Mouse (Mus musculus) embryo, embryonic 9.5 days (tissue): ENCODE measurements around the gene Dock6.
"Not testable (repeated sequence)": the region's sequence is repeated elsewhere in the genome, so short reads cannot be mapped to it uniquely, and the experiment has no call there.

Source experiments
- DNase-seq: peaks from one replicate; pipeline ENCODE4 v3.0.0-alpha.2; 2017; ENCODE audit errors: extremely low spot score

The Dock6 gene

DNA sequence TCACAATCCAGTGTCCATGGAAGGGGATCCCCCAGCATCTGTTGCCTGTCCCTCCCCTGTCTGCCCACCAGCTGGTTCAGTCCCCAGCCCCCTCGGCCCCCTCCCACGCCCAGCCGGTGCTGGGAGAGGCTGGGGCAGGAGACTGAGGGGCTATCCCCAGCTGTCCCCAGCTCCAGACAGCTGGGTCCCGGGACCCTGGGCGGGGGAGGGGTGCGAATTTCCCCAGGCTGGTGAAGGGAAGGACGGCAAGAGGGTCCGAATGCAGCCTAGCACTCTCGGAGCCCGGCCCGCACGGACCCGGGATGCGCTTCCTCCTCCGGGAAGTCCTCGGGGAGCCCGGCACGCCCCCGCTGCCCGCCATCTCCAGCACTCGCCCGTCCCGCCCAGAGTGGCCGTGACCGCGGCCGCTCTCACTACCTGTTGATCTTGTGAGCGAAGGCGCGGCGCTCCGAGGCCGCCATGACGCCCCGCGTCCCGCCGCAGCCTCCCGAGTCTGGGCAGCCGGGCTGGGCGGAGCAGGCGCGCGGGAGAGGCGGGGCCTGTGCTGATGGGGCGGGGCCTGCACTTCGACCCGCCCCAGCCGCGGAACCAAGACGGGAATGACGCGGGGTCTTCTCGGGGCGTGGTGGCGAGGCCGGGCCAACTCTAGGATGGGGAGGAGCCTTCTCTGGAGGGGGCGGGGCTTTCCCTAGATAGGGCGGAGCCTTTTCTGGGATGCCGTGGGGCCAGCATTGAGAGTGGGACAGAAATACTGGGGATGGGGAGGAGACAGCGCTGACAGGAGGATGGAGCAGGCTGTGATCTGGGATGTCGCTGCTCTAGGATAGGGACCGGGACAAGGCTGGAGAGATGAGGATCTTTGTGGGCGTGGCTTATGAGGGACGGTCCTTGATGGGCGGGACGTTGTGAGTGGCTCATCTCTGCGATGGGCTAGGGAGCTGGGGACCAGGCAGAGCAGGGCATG, at the start of gene Dock6:
Dock6 (minus strand) TSS at position 508 of the 964 bp plus-strand sequence.
- peak; percentile 94 for DNase-seq

DNA sequence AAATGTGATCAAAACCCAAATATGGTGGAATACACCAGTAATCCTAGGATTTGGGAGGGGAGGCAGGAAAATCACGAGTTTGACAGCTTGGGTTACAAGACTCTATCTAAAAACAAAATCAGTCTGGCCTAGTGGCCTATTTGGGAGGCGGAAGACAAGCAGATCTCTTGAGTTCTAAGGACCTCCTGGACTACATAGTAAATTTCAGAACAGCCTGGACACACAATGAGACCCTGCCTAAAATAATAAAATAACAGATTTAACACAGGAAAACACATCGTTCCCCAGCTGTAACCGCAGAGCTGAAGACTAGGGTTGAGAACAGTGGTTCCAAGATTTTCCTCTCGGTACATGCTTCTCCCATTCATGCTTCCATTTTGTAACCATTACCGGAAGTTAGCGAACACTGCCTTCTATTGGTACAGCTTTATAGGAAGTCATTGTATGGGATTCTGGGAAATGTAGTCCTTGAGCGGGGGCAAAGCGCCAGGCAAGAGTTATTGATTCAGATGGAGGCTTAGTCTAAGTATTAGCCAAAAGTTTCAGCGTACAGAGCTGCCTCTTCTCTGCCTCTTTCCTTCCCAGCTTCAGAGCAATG, 48.9 kb upstream of the Dock6 start:
- DNase-seq = peak; percentile 76

DNA sequence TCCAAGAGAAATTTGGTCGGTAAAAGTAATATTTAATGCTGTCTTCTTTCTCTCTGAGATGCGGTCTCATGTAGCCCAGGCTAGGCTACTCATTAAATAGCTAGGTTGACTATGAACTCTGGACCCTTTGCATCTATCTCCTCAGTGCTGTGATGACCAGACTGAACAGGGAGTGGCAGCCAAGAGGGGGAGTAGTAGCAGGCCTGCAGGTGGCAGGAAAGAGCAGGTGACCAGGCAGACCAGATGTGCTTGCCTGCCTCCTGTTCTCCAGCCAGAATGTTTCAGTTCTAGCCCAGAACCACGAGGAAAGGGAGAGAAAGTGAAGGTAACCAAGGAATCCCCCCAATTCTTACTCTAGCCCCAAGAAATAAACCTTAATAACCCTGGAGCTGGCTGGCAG, 36.8 kb upstream of the Dock6 start:
- no peak for DNase-seq

DNA sequence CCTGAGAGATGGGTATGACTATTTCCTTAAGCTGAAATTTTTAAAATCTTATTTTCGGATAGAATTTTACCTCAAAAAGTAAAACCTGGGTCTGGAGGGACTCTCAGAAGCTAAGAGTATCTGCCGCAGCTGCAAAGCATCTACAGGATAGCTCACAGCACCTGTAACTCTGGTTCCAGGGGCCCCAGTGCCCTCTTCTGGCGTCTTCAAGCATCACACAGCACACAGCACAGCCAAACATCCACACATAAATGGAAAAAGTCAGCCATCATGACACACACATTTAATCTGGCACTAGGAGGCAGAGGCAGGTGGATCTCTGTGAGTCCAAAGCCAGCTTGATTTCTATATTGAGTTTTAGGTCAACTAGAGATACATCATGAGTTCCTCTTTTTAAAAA, 24.2 kb upstream of the Dock6 start:
- DNase-seq = no peak

DNA sequence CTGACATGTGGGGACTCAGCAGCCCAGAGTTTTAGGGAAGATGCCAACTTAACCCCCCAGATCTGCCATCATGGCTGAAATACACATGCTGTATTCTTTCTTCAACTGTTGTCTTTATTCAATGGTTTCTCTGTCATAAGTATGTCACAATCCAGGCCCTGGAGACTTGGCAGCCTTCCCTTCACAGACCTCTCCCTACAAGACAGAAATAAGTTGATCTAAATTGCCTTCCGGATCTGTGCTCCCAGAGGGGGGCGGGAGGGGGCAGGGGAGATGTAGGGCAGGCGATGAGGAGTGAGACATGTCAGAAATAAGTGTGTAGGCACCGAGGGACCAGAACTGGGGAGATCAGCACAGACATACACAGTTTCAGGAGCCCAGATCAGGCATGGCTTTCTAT, 19.8 kb upstream of the Dock6 start:
- no peak for DNase-seq

DNA sequence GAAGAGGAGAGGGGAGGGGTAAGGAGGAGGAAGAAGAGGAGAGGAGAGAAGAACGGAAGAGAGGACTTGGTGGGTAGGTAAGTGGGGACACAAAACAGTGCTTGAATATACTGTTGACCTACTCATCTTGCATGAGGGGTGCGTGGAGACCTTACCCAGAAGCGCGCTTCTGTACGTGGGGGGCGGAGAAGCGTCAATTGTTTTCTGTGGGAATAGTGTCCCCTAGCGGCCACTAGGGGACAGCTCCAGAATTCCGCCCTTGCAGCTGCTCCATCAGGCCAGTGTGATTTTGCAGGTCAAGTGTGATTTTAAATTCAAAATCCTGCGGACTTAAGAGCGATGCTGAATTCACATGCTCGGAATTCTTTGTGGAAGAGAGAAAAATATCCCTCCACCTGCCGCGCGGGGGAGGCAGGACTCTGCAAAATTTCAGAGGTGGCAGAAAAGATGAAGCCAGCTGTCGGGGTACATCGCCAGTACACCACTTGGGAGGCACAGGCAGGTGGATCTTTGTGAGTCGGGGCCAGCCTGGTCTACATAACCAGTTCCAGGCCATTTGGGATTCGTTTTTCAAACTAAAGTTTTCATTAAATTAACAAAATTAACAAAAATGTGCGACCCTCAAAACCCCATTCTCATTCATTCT, 18.6 kb upstream of the Dock6 start:
- DNase-seq = peak; percentile 52

DNA sequence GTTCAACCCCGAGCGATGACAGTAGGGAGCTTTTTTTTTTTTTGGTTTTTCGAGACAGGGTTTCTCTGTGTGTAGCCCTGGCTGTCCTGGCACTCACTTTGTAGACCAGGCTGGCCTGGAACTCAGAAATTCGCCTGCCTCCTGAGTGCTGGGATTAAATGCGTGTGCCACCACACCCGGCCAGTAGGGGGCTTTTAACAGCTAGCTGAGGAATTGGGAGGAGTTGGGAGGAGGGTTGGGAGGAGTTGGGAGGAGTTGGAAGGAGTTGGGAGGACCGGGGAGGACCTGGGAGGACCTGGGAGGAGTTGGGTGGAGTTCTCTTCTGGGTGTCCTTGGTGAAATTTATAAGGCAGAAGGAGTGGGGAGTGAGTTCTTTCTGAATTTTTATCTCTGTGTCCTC, 16.9 kb upstream of the Dock6 start:
- DNase-seq = not testable (repeated sequence)

DNA sequence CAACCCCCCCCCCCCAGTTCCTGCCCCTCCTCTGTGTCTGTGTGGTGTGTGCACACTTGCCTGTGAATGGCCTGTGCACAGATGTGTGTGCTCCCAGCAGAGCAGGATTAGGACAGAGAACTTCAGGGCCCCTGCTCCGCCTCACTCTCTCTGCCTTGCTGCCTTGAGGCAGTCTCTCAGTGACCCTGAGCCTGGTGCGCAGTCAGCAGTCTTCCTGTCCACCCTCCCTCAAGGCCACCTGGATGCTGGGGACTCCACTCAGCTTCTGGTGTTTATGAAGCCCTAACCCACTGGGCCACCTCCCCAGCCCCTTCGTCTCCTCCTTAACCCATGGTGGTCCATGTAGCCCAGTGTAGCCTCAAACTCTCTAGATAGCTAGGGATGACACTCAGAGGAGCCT, 15.3 kb upstream of the Dock6 start:
- DNase-seq = no peak

DNA sequence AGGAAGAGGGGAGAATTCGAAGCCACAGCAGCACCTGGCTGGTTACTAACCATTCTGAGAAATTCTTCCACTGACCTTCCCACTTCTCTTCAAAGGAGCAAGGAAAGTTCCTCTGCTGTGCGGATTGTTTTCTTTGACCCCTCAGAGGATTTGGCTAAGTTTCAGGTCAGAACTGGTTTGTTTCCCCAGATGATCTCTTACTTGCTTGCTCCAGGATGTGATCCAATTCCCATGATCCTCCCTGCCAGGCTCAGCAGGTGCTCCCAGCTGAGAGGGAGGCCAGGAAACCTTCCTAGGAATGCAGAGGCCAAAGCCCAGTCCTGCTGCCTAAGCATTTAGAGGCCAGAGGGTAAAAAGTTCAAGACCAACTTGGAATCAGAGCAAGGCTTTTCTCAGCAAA, 14.2 kb upstream of the Dock6 start:
- no peak for DNase-seq

DNA sequence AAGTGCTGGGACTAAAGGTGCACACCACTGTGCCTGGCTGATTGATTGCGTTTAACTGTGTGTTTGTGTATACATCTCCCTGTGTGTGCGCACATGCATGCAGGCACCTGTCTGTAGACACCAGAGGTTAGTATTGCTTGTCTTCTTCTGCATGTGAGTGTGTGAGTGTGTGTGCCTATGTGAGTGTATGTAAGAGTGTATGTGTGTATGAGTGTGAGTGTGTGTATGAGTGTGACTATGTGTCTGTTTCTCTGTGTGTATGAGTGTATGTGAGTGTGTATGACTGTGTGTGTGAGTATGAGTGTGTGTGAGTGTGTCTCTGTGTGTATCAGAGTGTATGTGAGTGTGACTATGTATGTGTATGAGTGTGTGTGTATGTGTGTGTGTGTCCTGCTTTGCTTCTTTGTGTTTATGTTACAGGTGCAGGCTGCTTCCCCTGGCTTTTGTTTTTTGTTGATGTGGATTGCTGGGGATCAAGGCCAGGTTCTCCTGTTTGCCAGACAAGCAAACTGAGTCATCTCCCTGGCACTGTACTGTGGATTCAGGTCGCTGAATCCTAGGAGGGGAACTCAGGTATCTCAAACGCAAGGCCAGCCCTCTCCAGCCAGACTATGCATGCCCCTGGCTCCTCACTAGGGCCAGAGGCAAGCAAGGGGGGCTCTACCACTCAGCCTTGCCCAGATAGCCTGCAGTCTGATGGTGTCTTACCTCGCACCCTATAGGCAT, 13.4 kb upstream of the Dock6 start:
- DNase-seq = no peak

DNA sequence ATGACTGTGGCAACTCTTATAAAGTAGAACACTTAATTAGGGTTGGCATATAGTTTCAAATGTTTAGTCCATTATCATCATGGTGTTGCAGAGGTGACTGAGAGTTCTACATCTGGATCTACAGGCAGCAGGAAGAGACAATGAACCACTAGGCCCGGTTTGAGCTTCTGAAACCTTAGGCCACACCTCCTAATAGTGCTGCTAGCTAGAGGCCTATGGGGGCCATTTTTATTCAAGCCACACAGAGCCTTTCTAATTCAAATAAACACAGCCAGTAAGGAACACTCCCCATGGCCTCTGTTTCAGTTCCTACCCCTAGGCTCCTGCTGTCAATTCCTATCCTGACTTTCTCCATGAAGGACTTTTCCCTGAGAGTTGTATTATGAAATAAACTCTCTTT, 9.7 kb upstream of the Dock6 start:
- DNase-seq = no peak

DNA sequence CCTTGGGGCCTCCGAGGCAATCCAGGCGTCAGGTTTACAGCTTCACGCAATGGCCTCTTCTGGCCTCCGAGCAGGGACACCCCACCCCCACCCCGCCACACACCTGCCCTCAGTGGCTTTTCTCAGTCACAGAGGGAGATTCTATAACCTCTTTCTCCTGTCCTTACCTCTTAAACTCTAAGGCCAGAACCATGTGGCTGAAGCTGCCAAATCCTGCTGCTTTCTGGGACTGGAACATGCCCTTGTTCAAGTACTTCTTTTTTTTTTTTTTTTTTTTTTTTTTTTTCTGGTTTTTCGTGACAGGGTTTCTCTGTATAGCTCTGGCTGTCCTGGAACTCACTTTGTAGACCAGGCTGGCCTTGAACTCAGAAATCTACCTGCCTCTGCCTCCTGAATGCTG, 7.9 kb upstream of the Dock6 start:
- DNase-seq = not testable (repeated sequence)

DNA sequence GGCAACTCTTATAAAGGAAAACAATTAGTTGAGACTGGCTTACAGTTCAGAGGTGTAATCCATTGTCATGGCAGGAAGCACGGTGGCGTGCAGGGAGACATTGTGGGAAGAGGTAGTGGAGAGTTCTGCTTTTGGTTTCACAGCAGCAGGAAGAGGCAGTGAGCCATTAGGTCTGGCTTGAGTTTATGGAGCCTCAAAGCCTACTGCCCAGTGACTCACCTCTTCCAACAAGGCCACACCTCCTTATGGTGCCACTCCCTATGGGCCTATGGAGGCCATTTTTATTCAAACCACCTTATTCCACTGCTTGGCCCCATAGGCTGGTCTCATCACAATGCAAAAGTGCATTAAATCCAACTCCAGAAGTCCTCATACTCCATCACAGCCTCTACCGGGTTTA, 7.2 kb upstream of the Dock6 start:
- DNase-seq = no peak

DNA sequence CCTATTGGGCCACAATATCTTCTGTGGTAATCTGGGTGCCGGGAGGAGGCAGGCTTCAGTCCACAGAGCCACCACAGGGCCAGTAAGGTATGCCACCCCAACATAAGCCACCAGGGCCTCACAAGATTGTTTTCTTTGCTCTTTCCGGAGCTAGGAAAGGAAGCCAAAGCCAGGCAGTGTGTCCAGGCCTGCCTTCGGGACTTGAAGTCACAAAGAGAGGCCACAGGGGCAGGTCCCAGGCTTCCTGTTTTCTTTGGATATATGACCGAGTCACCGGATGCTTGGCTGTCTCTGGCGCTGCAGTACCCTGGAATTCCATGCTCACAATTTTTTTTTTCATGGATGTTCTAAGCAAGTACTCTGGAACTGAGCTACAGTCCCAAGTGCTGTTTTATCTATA, 5.6 kb upstream of the Dock6 start:
- DNase-seq = no peak

DNA sequence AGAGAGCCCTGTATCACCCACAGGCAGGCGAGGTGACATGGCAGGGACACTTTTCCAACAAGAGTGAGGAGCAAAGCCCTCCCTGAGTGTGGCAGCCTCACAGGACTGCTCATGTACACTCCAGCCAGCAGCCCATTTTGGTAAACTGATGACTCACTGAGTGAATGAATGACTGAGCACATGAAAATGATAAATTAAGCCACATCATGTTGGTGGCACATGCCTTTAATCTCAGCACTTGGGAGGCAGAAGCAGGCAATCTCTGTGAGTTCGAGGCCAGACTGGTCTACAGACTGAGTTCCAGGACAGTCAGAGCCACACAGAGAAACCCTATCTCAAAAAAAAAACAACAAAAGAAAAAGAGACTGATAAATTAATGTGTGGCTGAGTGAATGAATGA, 5.1 kb upstream of the Dock6 start:
- no peak for DNase-seq

DNA sequence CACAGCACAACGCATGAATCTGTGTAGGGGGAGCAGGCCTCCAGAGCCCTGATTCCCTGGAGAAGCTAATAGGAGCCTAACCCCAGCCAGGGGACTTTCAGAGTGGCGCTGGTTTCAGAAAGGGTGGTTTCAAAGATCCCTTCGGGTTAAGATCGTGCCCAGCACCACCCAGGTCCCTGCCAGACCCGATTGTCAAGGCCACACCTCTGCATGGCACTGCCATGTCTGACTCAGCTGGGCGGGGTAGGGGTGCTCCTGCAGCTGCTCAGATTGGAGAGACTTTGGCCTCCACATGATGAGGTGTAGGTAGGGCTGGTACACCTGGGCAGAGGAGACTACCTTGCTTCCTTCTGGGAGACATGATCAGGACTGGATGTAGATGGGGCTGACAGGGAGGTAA, 2.5 kb upstream of the Dock6 start:
- no peak for DNase-seq

DNA sequence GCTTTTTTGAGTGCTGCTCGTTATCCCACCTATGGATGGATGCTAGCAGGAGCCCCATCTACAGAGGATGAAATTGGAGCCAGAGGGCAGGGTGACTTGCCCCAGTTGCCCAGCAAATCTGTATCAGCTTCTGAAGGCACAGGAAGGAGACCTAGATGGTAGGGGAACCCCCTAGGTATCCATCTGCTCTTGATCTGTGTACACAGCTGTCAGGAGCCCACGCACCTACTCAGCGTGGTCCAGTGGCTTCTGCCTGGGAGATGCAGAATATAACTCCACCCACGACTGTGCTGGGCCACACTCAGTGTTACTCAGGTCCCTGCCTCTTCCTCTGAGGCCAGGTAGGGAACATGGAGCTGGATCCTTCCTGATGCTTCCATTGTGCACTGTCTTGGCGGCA, 1.5 kb upstream of the Dock6 start:
- DNase-seq = no peak

DNA sequence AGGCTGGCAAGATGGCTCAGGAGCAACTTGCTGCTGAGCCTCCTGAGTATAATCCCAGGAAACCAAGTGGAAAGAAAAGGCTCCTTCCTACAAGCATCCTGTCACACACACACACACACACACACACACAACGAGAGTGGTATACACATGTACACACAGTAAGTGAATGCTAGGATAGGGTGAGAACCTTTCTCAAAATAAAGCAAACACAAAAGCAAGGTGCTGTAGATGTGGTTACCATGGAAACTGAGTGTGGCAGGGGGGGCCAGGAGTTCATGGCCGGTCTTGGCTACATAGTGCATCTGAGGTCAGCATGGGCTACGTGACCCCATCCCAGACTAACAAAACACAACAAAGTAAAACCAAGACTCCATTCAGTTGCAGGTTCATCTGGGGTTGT, 1.4 kb downstream of the Dock6 start:
- no peak for DNase-seq

DNA sequence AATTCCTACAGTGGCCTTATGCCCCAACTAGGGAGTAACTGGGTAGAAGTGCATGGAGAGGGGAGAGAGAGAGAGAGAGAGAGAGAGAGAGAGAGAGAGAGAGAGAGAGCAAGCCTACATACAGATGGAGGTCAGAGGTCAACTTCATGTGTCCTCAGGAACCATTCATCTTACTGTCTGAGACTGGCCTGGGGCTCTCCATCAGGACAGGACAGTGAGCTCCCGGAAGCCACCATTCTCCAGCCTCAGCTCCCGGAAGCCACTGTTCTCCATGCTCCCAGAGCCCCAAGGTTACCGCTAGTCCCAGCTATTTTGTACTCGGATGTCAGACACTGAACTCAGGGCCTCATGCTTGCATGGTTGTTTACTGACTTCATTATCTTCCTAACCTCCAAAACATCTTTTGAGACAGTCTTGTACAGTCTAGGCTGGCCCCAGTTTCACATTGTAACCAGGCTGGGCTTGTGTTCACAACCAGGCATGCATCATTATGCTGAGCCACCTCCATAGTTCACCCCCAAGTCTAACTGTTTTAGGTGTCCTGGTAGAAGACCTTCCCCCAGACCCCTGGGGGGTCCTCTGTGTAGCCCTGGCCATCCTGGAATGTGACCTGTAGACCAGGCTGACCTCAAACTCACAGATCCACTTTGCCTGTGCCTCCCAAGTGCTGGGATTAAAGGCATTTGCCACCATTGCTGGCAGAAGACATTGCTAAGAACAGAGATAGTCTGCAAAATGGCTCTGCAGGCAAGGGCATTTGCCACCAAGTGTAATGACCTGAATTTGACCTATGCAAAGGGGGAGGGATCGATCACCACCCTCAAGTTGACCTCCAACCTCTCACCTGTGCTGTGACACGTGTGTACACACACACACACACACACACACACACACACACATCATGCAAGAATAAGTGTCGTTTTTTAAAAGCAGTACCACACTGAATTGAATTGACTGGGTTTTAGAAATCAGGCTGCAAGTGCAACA, 2.5 kb downstream of the Dock6 start:
- peak; percentile 29 for DNase-seq

DNA sequence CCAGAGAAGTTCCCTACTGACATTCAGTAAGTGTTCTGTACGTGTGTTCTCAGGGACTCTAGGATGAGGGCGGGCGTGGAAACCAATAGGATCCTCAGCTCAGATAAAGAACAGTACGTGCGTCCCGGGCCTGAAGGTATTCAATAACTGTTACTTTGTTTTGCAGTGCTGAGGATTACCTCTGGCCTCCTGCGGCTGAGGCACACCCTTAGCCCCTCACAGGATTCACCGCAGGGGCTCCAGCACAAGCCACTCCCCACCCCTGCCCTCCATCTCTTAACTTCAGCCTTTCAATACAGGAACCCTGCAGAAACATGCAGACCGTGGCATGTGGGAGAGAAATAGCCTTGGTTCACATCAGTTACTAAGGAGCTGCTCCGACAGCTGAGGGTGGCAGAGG, 4.5 kb downstream of the Dock6 start:
- DNase-seq = no peak

DNA sequence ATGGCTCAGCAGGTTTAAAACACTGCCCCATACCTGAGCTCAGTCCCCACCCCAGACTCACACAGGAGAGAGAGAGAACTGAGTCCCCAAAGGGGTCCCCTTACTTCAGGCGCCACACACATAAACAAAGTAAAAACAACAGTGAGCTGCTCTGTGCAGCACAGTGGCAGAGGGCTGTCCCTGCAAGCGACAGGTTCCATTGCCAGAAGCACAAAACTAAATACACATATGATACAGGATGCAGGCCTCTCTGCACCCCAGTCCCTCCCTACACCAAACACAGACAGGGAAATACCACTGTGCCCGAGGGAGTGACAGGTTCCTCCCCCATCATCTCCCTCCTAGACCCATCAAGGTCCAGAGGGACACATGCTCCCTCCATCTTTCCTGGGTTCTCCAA, 5.0 kb downstream of the Dock6 start:
- DNase-seq = no peak
